Mouse (Mus musculus) heart, postnatal 0 days (tissue): ENCODE data around the gene B4galnt2. TPM values are rescaled to one million over a fixed set of nuclear protein-coding genes. Genes with fewer than 3 reads are reported as not detected.
"Not testable (repeated sequence)": the region's sequence is repeated elsewhere in the genome, so short reads cannot be mapped to it uniquely, and the experiment has no call there.

Source experiments
- ATAC-seq: fragments of 200-750 bp; cut with Nextera tagmentation; 2 replicates; pipeline ENCODE4 v1.8.0; 2017; ENCODE audit warnings: low read depth, moderate number of reproducible peaks, moderate library complexity; ENCODE audit not compliant: insufficient read depth
- DNase-seq: peaks from one replicate; pipeline ENCODE4 v3.0.0-alpha.2; 2016; ENCODE audit warnings: low spot score
- H3K27ac ChIP-seq: fragments of 300-500 bp; sonication (generic); 2 replicates; pipeline ENCODE4 v1.5.1; 2014; ENCODE audit warnings: low read depth, mild to moderate bottlenecking
- H3K27me3 ChIP-seq: fragments of 300-500 bp; sonication (generic); 2 replicates; pipeline ENCODE4 v1.6.1; 2014; ENCODE audit warnings: low read length, mixed read lengths; ENCODE audit not compliant: control insufficient read depth, insufficient read depth
- H3K36me3 ChIP-seq: fragments of 300-500 bp; sonication (generic); replicated peaks from 2 replicates; pipeline ENCODE4 v1.6.1; 2014; ENCODE audit warnings: low read length, mixed read lengths; ENCODE audit not compliant: control insufficient read depth, insufficient read depth
- H3K4me1 ChIP-seq: fragments of 300-500 bp; sonication (generic); 2 replicates; pipeline ENCODE4 v1.6.1; 2014; ENCODE audit warnings: antibody characterized with exemption; ENCODE audit not compliant: control insufficient read depth, insufficient read depth
- H3K4me2 ChIP-seq: fragments of 300-500 bp; sonication (generic); 2 replicates; pipeline ENCODE4 v1.6.1; 2014; ENCODE audit warnings: low read depth, mild to moderate bottlenecking, low read length, moderate library complexity
- H3K4me3 ChIP-seq: fragments of 300-500 bp; sonication (generic); 2 replicates; pipeline ENCODE4 v1.5.1; 2014; ENCODE audit warnings: low read depth, low read length
- H3K9ac ChIP-seq: fragments of 300-500 bp; sonication (generic); replicated peaks from 2 replicates; pipeline ENCODE4 v1.6.1; 2014; ENCODE audit warnings: low read depth, low read length, mixed read lengths
- H3K9me3 ChIP-seq: fragments of 300-500 bp; sonication (generic); replicated peaks from 2 replicates; pipeline ENCODE4 v1.6.1; 2016; ENCODE audit warnings: low read length; ENCODE audit not compliant: control insufficient read depth
- CTCF ChIP-seq: IDR thresholded peaks from 2 replicates; pipeline ENCODE4 v1.5.1; 2016; ENCODE audit warnings: antibody characterized with exemption, control low read depth, low read depth
- EP300 ChIP-seq: IDR thresholded peaks from 2 replicates; pipeline ENCODE4 v1.6.1; 2016; ENCODE audit warnings: antibody characterized with exemption, low read depth
- WGBS: fragments of 180-500 bp; shearing (Covaris S2); extraction: QIAGEN DNeasy Blood & Tissue Kit; methylation state at CpG from one replicate; pipeline ENCODE4 v1.1.7; 2014; 5-methylcytosine and 5-hydroxymethylcytosine counted together
- polyA plus RNA-seq: library from polyadenylated mRNA; unstranded; fragments of >200 nt; fragmentation: Nextera tagmentation; extraction: Ambion mirVana; gene quantifications from 2 replicates; pipeline ENCODE4 v1.2.1, GENCODE M21; 2015
- total RNA-seq: library from RNA; depleted of rRNA; stranded (reverse); fragments of >200 nt; gene quantifications from 2 replicates; pipeline ENCODE4 v1.2.3, GENCODE M21; 2014; ENCODE audit warnings: low replicate concordance

B4galnt2 gene
- total and polyA plus RNA-seq, 2 experiments from 2014 or later = 0.07 TPM; not detected in 1

DNA sequence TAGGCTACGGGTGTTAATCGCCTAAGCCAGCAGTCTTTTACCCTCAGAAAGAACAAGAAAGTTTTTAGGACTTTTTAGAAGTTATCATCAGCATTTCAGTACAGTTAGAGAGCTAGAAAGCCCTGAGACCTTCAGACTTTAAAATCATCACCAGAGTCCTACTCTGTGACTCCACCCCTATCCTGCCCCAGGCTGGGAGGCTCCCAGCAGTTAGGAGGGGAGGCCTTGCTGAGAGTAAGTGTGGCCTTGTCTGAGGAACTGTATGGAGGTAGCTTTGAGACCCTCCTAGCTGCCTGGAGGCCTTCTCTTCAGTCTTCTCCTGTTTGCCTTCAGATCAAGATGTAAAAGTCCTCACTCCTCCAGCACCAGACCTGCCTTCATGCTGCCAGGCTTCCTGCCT is 9.5 kb upstream of the B4galnt2 start:
- Histone ChIP-seq H3K27ac (no peak overlapping the region), H3K9me3 (peaks cover 13% of the 10 kb centered on the region; the same call in 1 of the 2 replicates), H3K4me2 (no peak overlapping the region), H3K4me1 (no peaks in the 10 kb centered on the region), H3K9ac (no peak overlapping the region), H3K27me3 (peaks cover 17% of the 10 kb centered on the region; the same call in 1 of the 2 replicates), H3K36me3 (no peaks in the 10 kb centered on the region), H3K4me3 (no peak overlapping the region)
- 49% methylated on average over 2 of the region's 2 CpGs for WGBS
- TF ChIP-seq EP300 (no peak), CTCF (no peak)
- DNase-seq (no peak), ATAC-seq (no peak)

DNA sequence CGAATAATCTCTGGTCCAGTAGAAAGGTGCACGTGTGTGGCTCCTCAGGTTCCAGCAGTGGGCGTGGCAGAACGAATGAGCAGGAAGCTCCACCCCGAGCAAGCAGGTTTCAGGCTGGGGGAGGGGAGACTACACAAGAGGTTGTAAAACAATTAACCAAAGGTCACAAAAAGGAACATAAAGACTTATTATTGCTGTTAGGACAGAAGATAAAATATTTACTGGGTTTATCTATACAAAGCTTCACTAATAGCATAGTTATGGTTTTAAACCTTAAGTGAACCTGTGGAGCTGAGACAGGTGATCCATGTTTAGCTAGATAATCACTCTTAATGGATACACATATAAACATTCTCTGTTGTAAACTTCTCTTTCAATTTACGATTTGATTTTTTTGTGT is 8.8 kb upstream of the B4galnt2 start:
- not testable (repeated sequence) for H3K4me1 ChIP-seq, H3K36me3 ChIP-seq, ATAC-seq, H3K9ac ChIP-seq, H3K4me2 ChIP-seq, DNase-seq, H3K27ac ChIP-seq, H3K4me3 ChIP-seq
- peaks cover 13% of the 10 kb centered on the region; the same call in 1 of the 2 replicates for H3K9me3 ChIP-seq
- H3K27me3 ChIP-seq = peaks cover 23% of the 10 kb centered on the region; the same call in 1 of the 2 replicates
- 6% methylated on average over 3 of the region's 6 CpGs for WGBS

DNA sequence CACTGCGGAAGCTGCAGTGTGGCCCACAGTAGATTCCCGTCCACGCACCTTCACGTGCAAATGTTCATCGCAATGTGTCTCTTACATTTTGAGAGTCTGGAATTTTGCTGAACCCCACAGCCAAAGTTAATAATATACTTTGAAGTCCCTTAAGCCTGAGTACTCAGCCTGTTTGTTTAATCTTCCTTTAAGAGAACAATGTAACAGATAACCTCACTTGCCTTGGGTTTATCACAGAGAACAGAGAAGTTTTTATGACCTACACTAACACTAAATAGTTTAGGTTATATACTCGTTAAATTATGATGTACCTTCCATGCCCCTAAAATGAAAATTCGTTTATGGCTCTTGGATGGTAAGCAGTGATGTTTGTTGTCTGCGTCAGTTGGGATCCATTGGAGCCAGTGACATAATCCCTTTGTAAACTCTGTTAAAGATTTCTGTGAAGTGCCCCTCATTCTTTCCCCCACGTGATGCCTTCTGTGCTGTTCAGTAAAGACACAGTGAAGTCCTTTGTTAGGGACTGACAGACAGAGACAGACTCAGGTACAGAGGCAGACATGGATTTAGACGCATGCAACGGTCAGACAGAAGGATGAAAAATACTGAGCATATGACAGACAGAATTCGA is 7.4 kb upstream of the B4galnt2 start:
- H3K4me1 ChIP-seq = no peaks in the 10 kb centered on the region
- no peak overlapping the region for H3K27ac ChIP-seq
- no peak for DNase-seq
- no peak overlapping the region for H3K4me3 ChIP-seq
- no peak for ATAC-seq
- peaks cover 33% of the 10 kb centered on the region for H3K27me3 ChIP-seq
- H3K4me2 ChIP-seq = no peak overlapping the region
- H3K9ac ChIP-seq = no peak overlapping the region
- TF ChIP-seq CTCF (no peak), EP300 (no peak)
- H3K9me3 ChIP-seq = peaks cover 6% of the 10 kb centered on the region; the same call in 1 of the 2 replicates
- H3K36me3 ChIP-seq = no peaks in the 10 kb centered on the region
- 68% methylated on average over 12 of the region's 12 CpGs for WGBS

DNA sequence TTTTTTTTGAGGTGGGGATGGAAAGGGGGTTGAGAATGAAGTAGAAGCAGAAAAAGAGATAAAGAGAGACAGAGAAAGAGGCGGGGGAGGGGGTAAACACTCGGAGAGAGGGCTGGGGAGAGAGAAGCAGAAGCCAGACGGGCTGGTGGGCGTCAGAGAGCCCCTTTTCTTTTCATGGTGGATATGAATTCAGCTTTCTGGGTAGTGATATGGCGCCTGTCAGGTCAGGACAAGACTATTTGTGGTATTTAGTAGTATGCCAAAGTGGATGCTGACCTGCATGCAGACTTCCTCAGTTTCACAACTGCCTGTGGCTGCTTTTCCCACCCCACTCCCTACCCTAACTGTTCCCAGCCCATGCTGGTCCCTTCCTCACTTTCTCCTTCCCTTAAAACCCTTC is 1.7 kb upstream of the B4galnt2 start:
- ATAC-seq (no peak), DNase-seq (no peak)
- Histone ChIP-seq H3K4me2 (no peak overlapping the region), H3K9me3 (no peaks in the 10 kb centered on the region), H3K4me3 (no peak overlapping the region), H3K9ac (no peak overlapping the region), H3K27ac (no peak overlapping the region), H3K4me1 (peaks cover 10% of the 10 kb centered on the region; the same call in 1 of the 2 replicates), H3K27me3 (peaks cover 80% of the 10 kb centered on the region), H3K36me3 (no peaks in the 10 kb centered on the region)
- no peak for TF ChIP-seq CTCF
- no peak for TF ChIP-seq EP300
- 7% methylated on average over 5 of the region's 5 CpGs for WGBS

DNA sequence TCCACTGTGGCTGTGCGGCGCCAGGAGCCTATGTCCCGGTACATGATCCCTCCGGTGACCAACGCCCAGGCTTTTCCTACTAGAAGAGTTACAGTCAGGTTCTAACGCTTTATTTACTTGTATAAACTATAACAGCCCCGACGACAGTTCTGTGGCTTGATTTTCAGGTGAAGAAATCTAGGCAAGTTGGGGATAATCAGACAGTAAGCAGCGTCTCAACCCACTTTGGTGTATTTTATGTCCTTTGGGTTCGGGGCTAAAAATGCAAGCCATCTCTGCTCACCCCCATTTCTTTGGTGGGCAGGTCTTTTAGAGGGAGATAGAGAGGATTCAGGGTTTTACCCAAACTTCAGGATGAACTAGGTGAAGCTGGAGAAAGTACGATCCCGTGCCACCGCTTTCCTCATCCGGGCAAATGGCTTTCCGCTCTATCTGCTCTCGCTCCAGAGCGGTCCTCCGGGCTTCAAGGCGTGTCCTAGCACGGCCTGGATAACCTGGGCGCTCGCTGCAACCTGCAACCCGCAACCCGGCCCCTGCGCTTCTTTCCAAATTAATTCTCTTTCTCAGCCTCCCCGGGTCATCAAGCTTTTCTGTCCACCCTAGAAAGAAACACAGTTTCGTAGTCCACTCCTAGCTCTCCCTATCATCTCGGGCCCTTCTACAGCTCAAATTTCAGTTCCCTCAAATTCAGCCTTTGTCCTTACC is 467 bp upstream of the B4galnt2 start:
- Histone ChIP-seq H3K27ac (no peak overlapping the region), H3K4me2 (peak overlapping the region; percentile 30), H3K36me3 (no peaks in the 10 kb centered on the region), H3K27me3 (peaks cover 77% of the 10 kb centered on the region), H3K9me3 (no peaks in the 10 kb centered on the region), H3K4me1 (peaks cover 10% of the 10 kb centered on the region; the same call in 1 of the 2 replicates), H3K9ac (no peak overlapping the region), H3K4me3 (peak overlapping the region; percentile 33)
- DNase-seq (no peak), ATAC-seq (no peak)
- no peak for TF ChIP-seq CTCF
- no peak for TF ChIP-seq EP300
- 2% methylated on average over 28 of the region's 28 CpGs for WGBS
